Mouse (Mus musculus) adrenal gland (tissue): ENCODE results near the gene Emilin2.

ENCODE experiments used
- intact Hi-C: fragments of 180-260 bp; cut with DNase I; formaldehyde crosslinking; loops from one replicate; pipeline ENCODE4 v1.15.1; 2025

Gene Emilin2

GRCm38 (mm10) chr17:71207268-71207667 lies 104.5 kb downstream of the Emilin2 start:
- intact Hi-C loops: no loop called here

- intact Hi-C loops: no loop called here
These were observed 105.5 kb downstream of the Emilin2 start for GRCm38 (mm10) chr17:71206136-71206893.

- intact Hi-C loops: no loop called here
These were observed 107.0 kb downstream of the Emilin2 start for GRCm38 (mm10) chr17:71204809-71205091.

GRCm38 (mm10) chr17:71203998-71204808 lies 107.6 kb downstream of the Emilin2 start:
- intact Hi-C loops: no loop called here
